Mouse (Mus musculus) MEL (cell line): ENCODE results near the gene Ppfia2. TPM values are rescaled to one million over a fixed set of nuclear protein-coding genes. Genes with fewer than 3 reads are reported as not detected.

Experiments
- DNase-seq: peaks from one replicate; pipeline ENCODE4 v3.0.0; 2011; ENCODE audit warnings: low read depth, low spot score
- H3K27ac ChIP-seq: 2 replicates; pipeline ENCODE4 v1.5.1; 2012; ENCODE audit warnings: low read depth, mild to moderate bottlenecking, control low read depth, low read length, moderate library complexity; ENCODE audit not compliant: control insufficient read depth
- H3K27me3 ChIP-seq, 2 experiments: fragments of 150-350 bp in 1 of 2; sonication (generic) in 1 of 2; 2 replicates each; pipeline ENCODE4 v1.6.1; 2012; ENCODE audit warnings: low read length in 2 of 2, mild to moderate bottlenecking in 2 of 2, improper control_type of control experiment in 1 of 2, moderate library complexity in 1 of 2; ENCODE audit not compliant: insufficient read depth in 2 of 2, control insufficient read depth in 1 of 2
- H3K36me3 ChIP-seq, 2 experiments: 2 replicates each; pipeline ENCODE4 v1.6.1; 2012 to 2014; ENCODE audit warnings: low read length in 2 of 2, improper control_type of control experiment in 1 of 2, inconsistent platforms in 1 of 2, mild to moderate bottlenecking in 1 of 2; ENCODE audit not compliant: insufficient read depth in 2 of 2, control insufficient read depth in 1 of 2
- H3K4me1 ChIP-seq, 2 experiments: fragments of 150-350 bp in 1 of 2; sonication (generic) in 1 of 2; 2 replicates each; pipeline ENCODE4 v1.6.1; 2012; ENCODE audit warnings: low read length in 2 of 2, improper control_type of control experiment in 1 of 2, mild to moderate bottlenecking in 1 of 2; ENCODE audit not compliant: insufficient read depth in 2 of 2, control insufficient read depth in 1 of 2
- H3K4me3 ChIP-seq, 2 experiments: fragments of 150-350 bp in 1 of 2; sonication (generic) in 1 of 2; 2 replicates each; pipeline ENCODE4 v1.5.1; 2012; ENCODE audit warnings: low read depth in 2 of 2, low read length in 2 of 2, mild to moderate bottlenecking in 2 of 2, moderate library complexity in 2 of 2, control low read depth in 1 of 2, improper control_type of control experiment in 1 of 2; ENCODE audit not compliant: control insufficient read depth in 1 of 2, insufficient read depth in 1 of 2
- H3K79me2 ChIP-seq: 2 replicates; pipeline ENCODE4 v1.6.1; 2012; ENCODE audit warnings: mild to moderate bottlenecking, low read length, moderate library complexity; ENCODE audit not compliant: control insufficient read depth, poor library complexity, insufficient read depth
- H3K9ac ChIP-seq: 2 replicates; pipeline ENCODE4 v1.6.1; 2012; ENCODE audit warnings: low read depth, mild to moderate bottlenecking, control low read depth, low read length, moderate library complexity; ENCODE audit not compliant: control insufficient read depth, poor library complexity, severe bottlenecking
- H3K9me3 ChIP-seq: fragments of 150-350 bp; sonication (generic); replicated peaks from 2 replicates; pipeline ENCODE4 v1.6.1; 2012; ENCODE audit warnings: mild to moderate bottlenecking, low read length, improper control_type of control experiment, moderate library complexity; ENCODE audit not compliant: insufficient read depth
- BHLHE40 ChIP-seq: IDR thresholded peaks from 2 replicates; pipeline ENCODE4 v1.6.1; 2012; ENCODE audit warnings: low read depth, mild to moderate bottlenecking, inconsistent platforms, low read length, improper control_type of control experiment, borderline replicate concordance
- CHD1 ChIP-seq: IDR thresholded peaks from 2 replicates; pipeline ENCODE4 v1.6.1; 2012; ENCODE audit warnings: low read depth, mild to moderate bottlenecking, inconsistent platforms, low read length, improper control_type of control experiment
- E2F4 ChIP-seq: IDR thresholded peaks from 2 replicates; pipeline ENCODE4 v1.6.1; 2011; ENCODE audit warnings: low read depth, low read length, improper control_type of control experiment, borderline replicate concordance
- EP300 ChIP-seq, 2 experiments: IDR thresholded peaks; 2 replicates each; pipeline ENCODE4 v1.6.1; 2011; ENCODE audit warnings: improper control_type of control experiment in 2 of 2, low read length in 2 of 2, low read depth in 1 of 2, mild to moderate bottlenecking in 1 of 2
- GABPA ChIP-seq: IDR thresholded peaks from 2 replicates; pipeline ENCODE4 v1.6.1; 2012; ENCODE audit warnings: low read depth, mild to moderate bottlenecking, inconsistent platforms, low read length, improper control_type of control experiment, moderate library complexity
- GATA1 ChIP-seq: IDR thresholded peaks from 2 replicates; pipeline ENCODE4 v1.6.1; 2011; ENCODE audit warnings: low read depth, low read length, improper control_type of control experiment
- HCFC1 ChIP-seq: IDR thresholded peaks from 2 replicates; pipeline ENCODE4 v1.6.1; 2012; ENCODE audit warnings: low read depth, mild to moderate bottlenecking, inconsistent platforms, low read length, improper control_type of control experiment, moderate library complexity
- JUND ChIP-seq: IDR thresholded peaks from 2 replicates; pipeline ENCODE4 v1.6.1; 2011; ENCODE audit warnings: low read depth, mild to moderate bottlenecking, improper control_type of control experiment, low read length
- KAT2A ChIP-seq: conservative IDR thresholded peaks from 2 replicates; pipeline ENCODE4 v1.6.1; 2012; ENCODE audit warnings: low read depth, low read length, improper control_type of control experiment, inconsistent platforms
- MAFK ChIP-seq: IDR thresholded peaks from 2 replicates; pipeline ENCODE4 v1.6.1; 2011; ENCODE audit warnings: low read depth, mild to moderate bottlenecking, low read length, improper control_type of control experiment, borderline replicate concordance
- MAZ ChIP-seq: IDR thresholded peaks from 2 replicates; pipeline ENCODE4 v1.6.1; 2012; ENCODE audit warnings: low read depth, mild to moderate bottlenecking, inconsistent platforms, low read length, improper control_type of control experiment
- MEF2A ChIP-seq: IDR thresholded peaks from 2 replicates; pipeline ENCODE4 v1.6.1; 2014; ENCODE audit warnings: low read depth, mild to moderate bottlenecking, inconsistent platforms, low read length, improper control_type of control experiment; ENCODE audit not compliant: poor library complexity, insufficient replicate concordance, severe bottlenecking; ENCODE audit errors: extremely low read depth
- MXI1 ChIP-seq: IDR thresholded peaks from 2 replicates; pipeline ENCODE4 v1.6.1; 2011; ENCODE audit warnings: mild to moderate bottlenecking, low read depth, low read length, improper control_type of control experiment
- MYB ChIP-seq: IDR thresholded peaks from 2 replicates; pipeline ENCODE4 v1.6.1; 2011; ENCODE audit warnings: mild to moderate bottlenecking, low read depth, low read length, improper control_type of control experiment
- NELFE ChIP-seq: IDR thresholded peaks from 2 replicates; pipeline ENCODE4 v1.6.1; 2011; ENCODE audit warnings: low read depth, low read length, improper control_type of control experiment
- POLR2A ChIP-seq, 2 experiments: IDR thresholded peaks; 2 replicates each; pipeline ENCODE4 v1.6.1; 2011 to 2012; ENCODE audit warnings: low read length in 2 of 2, mild to moderate bottlenecking in 2 of 2, control low read depth in 1 of 2, improper control_type of control experiment in 1 of 2, low read depth in 1 of 2, moderate library complexity in 1 of 2; ENCODE audit not compliant: control insufficient read depth in 1 of 2, insufficient read depth in 1 of 2, poor library complexity in 1 of 2
- RAD21 ChIP-seq: IDR thresholded peaks from 2 replicates; pipeline ENCODE4 v1.6.1; 2011; ENCODE audit warnings: mild to moderate bottlenecking, low read depth, low read length, improper control_type of control experiment
- RCOR1 ChIP-seq: IDR thresholded peaks from 2 replicates; pipeline ENCODE4 v1.6.1; 2012; ENCODE audit warnings: low read depth, mild to moderate bottlenecking, inconsistent platforms, low read length, improper control_type of control experiment
- SIN3A ChIP-seq: IDR thresholded peaks from 2 replicates; pipeline ENCODE4 v1.6.1; 2012; ENCODE audit warnings: low read length, improper control_type of control experiment, inconsistent platforms
- SMC3 ChIP-seq: IDR thresholded peaks from 2 replicates; pipeline ENCODE4 v1.6.1; 2011; ENCODE audit warnings: low read depth, low read length, improper control_type of control experiment
- TAL1 ChIP-seq: IDR thresholded peaks from 2 replicates; pipeline ENCODE4 v1.6.1; 2012; ENCODE audit warnings: mild to moderate bottlenecking, inconsistent platforms, low read length, moderate library complexity, mixed read lengths
- TBP ChIP-seq: IDR thresholded peaks from 2 replicates; pipeline ENCODE4 v1.8.0; 2011; ENCODE audit warnings: low read depth, low read length, improper control_type of control experiment
- UBTF ChIP-seq: IDR thresholded peaks from 2 replicates; pipeline ENCODE4 v1.6.1; 2012; ENCODE audit warnings: low read depth, mild to moderate bottlenecking, inconsistent platforms, low read length, improper control_type of control experiment, moderate library complexity, borderline replicate concordance; ENCODE audit not compliant: insufficient read depth
- polyA plus RNA-seq, 2 experiments: library from polyadenylated mRNA; stranded (reverse) in 1 of 2; unstranded in 1 of 2; fragments of >175 nt in 1 of 2; fragments of >200 nt in 1 of 2; gene quantifications; 2 replicates each; pipeline versions ENCODE4 v1.2.1 to v1.2.4; 2012; ENCODE audit warnings: low replicate concordance in 2 of 2, low read depth in 1 of 2; ENCODE audit not compliant: insufficient read length in 2 of 2, insufficient read depth in 1 of 2, missing spikeins in 1 of 2
- total RNA-seq: library from RNA; depleted of rRNA; stranded (reverse); fragments of 300-350 nt; gene quantifications from 2 replicates; pipeline ENCODE4 v1.2.3, GENCODE M21; 2012

Ppfia2 gene
- total and polyA plus RNA-seq, 3 experiments = not detected

GRCm38 (mm10) chr10:106633898-106634297, 163.8 kb downstream of the Ppfia2 start:
- Histone ChIP-seq H3K27me3 (no peaks in the 10 kb centered on the region), H3K9ac (no peak overlapping the region), H3K4me3 (no peak overlapping the region), H3K4me1 (no peaks in the 10 kb centered on the region), H3K36me3 (no peaks in the 10 kb centered on the region), H3K27ac (no peak overlapping the region)
- no peak for DNase-seq
- TF ChIP-seq KAT2A (no peak), BHLHE40 (no peak), MXI1 (no peak), E2F4 (no peak), SMC3 (no peak), UBTF (no peak), POLR2A (IDR thresholded peaks at IDR 0.05; ENCODE audit: control insufficient read depth in 1 of 2, insufficient read depth in 1 of 2, low read depth in 1 of 2, low read length in 2 of 2, poor library complexity in 1 of 2) (no peak), MAZ (no peak), MAFK (no peak), MEF2A (no peak), NELFE (no peak)
- TF ChIP-seq, all 39 proteins: peak for 0
- Histone ChIP-seq H3K79me2 (no peaks in the 10 kb centered on the region), H3K9me3 (no peaks in the 10 kb centered on the region)

GRCm38 (mm10) chr10:106652276-106652675, 182.1 kb downstream of the Ppfia2 start:
- Histone ChIP-seq H3K4me1 (no peaks in the 10 kb centered on the region), H3K27me3 (no peaks in the 10 kb centered on the region), H3K4me3 (no peak overlapping the region), H3K27ac (no peak overlapping the region), H3K79me2 (no peaks in the 10 kb centered on the region), H3K36me3 (no peaks in the 10 kb centered on the region), H3K9me3 (no peaks in the 10 kb centered on the region), H3K9ac (no peak overlapping the region)
- DNase-seq = no peak
- TF ChIP-seq RAD21 (no peak), EP300 (IDR thresholded peaks at IDR 0.05; ENCODE audit: low read depth in 1 of 2, low read length in 2 of 2) (no peak), GABPA (no peak), GATA1 (no peak), BHLHE40 (no peak)

- H3K79me2 ChIP-seq = no peaks in the 10 kb centered on the region
- no peaks in the 10 kb centered on the region for H3K36me3 ChIP-seq
- no peaks in the 10 kb centered on the region for H3K9me3 ChIP-seq
- no peak overlapping the region for H3K4me3 ChIP-seq
- H3K4me1 ChIP-seq = no peaks in the 10 kb centered on the region
- no peaks in the 10 kb centered on the region for H3K27me3 ChIP-seq
- no peak overlapping the region for H3K27ac ChIP-seq
- H3K9ac ChIP-seq = no peak overlapping the region
- TF ChIP-seq RCOR1 (no peak), GABPA (no peak), SIN3A (no peak), MYB (no peak), NELFE (no peak), GATA1 (no peak), EP300 (IDR thresholded peaks at IDR 0.05; ENCODE audit: low read depth in 1 of 2, low read length in 2 of 2) (no peak), TAL1 (no peak), JUND (no peak), MXI1 (no peak), MAFK (no peak), TBP (no peak), HCFC1 (no peak), MEF2A (no peak), E2F4 (no peak), CHD1 (no peak)
- DNase-seq = no peak
Observed at GRCm38 (mm10) chr10:106665221-106665620, 195.1 kb downstream of the Ppfia2 start.
